Mouse (Mus musculus) adipose tissue, adult 10 weeks (tissue): Measurements from ENCODE around the gene Anxa5. TPM values are rescaled to one million over a fixed set of nuclear protein-coding genes. Genes with fewer than 3 reads are reported as not detected.

ENCODE experiments used
- polyA plus RNA-seq: library from polyadenylated mRNA; stranded (reverse); fragments of 350-450 nt; fragmentation: Illumina TruSeq; extraction: RNeasy Lipid Tissue Mini Kit (QIAGEN cat#74804); gene quantifications from one replicate; pipeline ENCODE4 v1.2.3, GENCODE M21; 2014; ENCODE audit warnings: low read depth, low replicate concordance

The Anxa5 gene
- polyA plus RNA-seq: 343 TPM

GRCm38 (mm10) chr3:36475532-36476087, at the start of gene Anxa5, which contains the start of gene 1810062G17Rik:
Gene Anxa5 (minus strand): TSS chr3:36475894.
Gene 1810062G17Rik (plus strand): TSS chr3:36475937.

GRCm38 (mm10) chr3:36521073-36522060, 45.7 kb upstream of the Anxa5 start, which contains the start of gene Gm11549:
Gene Gm11549 (minus strand): TSS chr3:36521813.

Other genes starting within 250 kb of the Anxa5 start
- gene 1810062G17Rik, start within 50 bp of the Anxa5 start, polyA plus RNA-seq: 10.3 TPM
- 0.10 TPM for gene Gm11549, start 45.9 kb upstream of the Anxa5 start, polyA plus RNA-seq
- 26.4 TPM for gene Exosc9, start 76.7 kb upstream of the Anxa5 start, polyA plus RNA-seq
- gene Ccna2, start 96.3 kb upstream of the Anxa5 start, polyA plus RNA-seq: 2.1 TPM
- 8.4 TPM for gene Bbs7, start 137.6 kb upstream of the Anxa5 start, polyA plus RNA-seq
- 1.3 TPM for gene Trpc3, start 214.3 kb upstream of the Anxa5 start, polyA plus RNA-seq